Mouse (Mus musculus): ENCODE results near the gene Zfp444.

DNA sequence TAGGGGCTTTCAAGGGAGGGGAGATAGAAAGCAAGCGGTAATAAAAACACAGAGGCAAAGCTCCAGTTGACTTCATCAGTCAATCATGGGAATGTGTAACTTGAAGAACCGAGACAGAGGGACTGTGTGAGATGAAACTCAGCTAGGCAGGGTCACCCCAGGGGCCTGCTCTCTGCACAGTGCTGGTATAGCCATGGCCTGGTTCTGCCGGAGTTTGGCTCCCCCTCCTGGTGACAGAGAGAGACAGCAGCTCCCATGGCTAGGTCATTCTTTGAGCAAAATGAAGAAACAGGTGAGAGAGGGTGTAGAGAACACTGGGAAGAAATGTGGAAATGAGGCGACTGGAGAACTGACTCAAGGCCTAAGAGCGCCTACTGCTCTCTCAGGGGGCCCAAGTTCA lies 22.1 kb downstream of the Zfp444 start:
- no peak for TF ChIP-seq POLR2A (IDR thresholded peaks at IDR 0.05; ENCODE audit: insufficient read length, low read depth)
- no peak for TF ChIP-seq CEBPB (IDR thresholded peaks at IDR 0.05; ENCODE audit: insufficient read depth, poor library complexity, severe bottlenecking)
- no peak for TF ChIP-seq USF1 (IDR thresholded peaks at IDR 0.05; ENCODE audit: low read depth)
- TF ChIP-seq SRF (IDR thresholded peaks at IDR 0.05; ENCODE audit: control insufficient read depth, insufficient read length, low read depth), result no peak
- no peak for TF ChIP-seq MAX (IDR thresholded peaks at IDR 0.05; ENCODE audit: low read depth)
- no peak for TF ChIP-seq E2F4 (IDR thresholded peaks at IDR 0.05; ENCODE audit: insufficient read depth)
- TF ChIP-seq TCF12 (IDR thresholded peaks at IDR 0.05; ENCODE audit: insufficient read depth, poor library complexity, severe bottlenecking), result no peak
- TF ChIP-seq MYOD1 (IDR thresholded peaks at IDR 0.05; ENCODE audit: control insufficient read depth in 1 of 3, insufficient read length in 2 of 3, low read depth in 2 of 3), result no peak
- TF ChIP-seq POLR2AphosphoS2 (IDR thresholded peaks at IDR 0.05; ENCODE audit: insufficient read length, low read depth), result no peak
- TF ChIP-seq TCF3 (IDR thresholded peaks at IDR 0.05; ENCODE audit: insufficient read length, low read depth), result no peak
- no peak for TF ChIP-seq MYOG (IDR thresholded peaks at IDR 0.05; ENCODE audit: control insufficient read depth in 1 of 3, insufficient read depth in 1 of 3, insufficient read length in 2 of 3, low read depth in 2 of 3)
